Mouse (Mus musculus): Measurements from ENCODE around the gene Dnmt3a.

The Dnmt3a gene

DNA sequence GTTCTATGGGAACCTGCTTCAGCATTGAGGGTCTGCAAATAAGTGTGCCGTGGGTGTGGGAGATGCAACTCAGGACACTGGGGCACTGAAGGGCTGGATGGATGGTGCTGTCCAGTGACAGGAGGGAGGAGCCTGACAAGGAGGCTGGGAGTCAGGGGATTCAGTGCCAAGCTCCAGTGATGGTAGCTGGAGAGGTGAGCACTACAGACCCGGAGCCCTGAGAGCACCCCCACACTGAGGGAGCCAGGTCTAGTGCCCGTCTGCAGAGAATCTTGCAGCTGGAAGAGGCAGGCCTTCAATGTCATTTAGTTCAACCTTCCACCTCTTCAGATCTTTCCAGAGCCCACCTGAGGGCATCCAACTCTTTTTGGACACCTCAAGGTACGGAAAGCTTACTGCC lies at the start of gene Dnmt3a:
Gene Dnmt3a (plus strand): TSS at position 156 of the 400 bp plus-strand sequence.
- no peak for DNase-seq (ENCODE audit: low read depth)

DNA sequence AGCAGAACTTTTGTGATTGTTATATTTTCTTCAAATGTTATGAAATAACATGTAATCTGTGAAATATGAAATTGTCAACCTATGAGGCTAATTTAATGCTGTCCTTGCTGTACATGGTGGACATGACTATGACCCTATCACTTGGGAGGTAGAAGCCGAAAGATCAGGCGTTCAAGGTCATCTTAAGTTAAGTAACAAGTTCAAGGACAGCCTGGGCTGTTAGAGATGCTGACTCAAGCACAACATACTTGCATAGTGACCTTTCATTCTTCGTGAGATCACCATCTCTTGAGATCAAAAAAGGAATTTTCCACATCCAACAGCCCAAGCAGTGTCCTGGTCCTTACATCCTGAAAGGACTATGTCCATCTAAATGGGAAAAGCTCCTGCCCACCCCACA lies 49.6 kb upstream of the Dnmt3a start:
- no peak for DNase-seq (ENCODE audit: low read depth)

DNA sequence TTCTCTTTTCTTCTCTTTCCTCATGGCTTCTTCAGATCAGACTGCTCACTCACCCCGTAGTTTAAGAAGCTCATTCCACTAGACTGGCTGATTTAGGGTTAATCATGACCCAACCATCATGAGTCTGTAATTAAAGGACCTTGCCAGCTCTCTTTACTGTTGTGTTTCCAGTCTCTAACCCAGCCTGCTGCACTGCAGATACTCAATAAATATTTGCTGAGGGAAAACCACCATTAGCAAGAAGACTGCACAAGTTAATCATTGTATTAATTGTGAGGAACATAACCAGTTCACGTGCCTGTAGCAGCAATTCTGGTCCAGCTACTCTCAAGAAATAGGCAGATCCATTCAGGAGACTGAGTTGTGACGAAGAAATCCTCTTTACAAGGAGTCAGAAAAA lies 47.7 kb upstream of the Dnmt3a start:
- no peak for DNase-seq (ENCODE audit: low read depth)

DNA sequence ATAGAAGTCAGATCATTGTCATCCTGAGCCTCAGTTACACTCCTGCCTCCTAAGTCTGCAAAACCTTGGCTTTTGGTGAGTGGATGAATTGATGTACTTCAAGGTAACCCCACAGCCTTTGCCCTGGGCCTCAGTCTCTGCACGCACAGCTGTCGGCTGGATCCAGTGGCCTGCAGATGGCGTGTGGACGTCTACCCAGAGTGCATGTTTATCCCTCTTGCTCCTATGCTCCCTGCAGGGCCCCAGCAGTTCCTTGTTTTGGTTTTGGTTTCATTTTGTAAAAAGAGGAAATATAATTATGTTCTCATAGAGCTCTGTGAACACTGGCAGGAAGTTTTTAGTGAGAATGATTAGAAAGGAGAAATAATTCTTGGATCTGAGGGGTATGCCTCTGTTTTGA lies 46.4 kb upstream of the Dnmt3a start:
- DNase-seq (ENCODE audit: low read depth) = peak; percentile 22

DNA sequence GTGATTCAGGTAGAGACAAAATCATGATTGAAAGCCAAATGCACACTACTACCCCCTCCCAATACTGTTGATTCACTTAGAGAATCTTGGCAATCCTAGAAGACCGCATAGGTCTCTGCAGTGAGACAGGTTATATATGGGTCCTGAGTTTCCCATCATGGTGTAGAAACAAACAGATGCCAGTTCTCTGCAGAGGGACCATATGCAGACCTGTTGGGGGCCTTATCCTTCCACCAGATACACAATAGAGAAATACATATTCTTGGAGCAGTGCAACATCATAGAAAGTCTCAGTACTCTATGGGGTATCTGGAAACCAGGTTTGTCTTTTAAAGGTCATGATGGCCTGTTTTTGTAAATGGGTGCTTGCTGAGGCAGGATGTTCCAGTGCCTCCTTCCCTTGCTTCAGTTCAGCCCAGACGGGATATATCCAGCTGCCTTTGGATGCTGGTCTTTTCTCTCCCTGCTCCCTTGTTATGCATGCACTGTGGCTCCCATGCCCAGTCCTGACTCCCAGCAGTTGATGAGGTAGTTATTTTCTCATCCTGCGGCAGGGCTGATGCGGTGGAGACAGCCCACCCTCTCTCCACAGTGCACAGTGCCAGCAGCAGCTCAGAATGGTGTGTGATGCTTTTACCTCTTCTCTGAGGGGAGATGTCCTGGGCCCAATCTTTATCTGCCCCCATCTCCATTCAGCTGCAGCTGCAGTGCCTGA lies 44.8 kb upstream of the Dnmt3a start:
- no peak for DNase-seq (ENCODE audit: low read depth)

DNA sequence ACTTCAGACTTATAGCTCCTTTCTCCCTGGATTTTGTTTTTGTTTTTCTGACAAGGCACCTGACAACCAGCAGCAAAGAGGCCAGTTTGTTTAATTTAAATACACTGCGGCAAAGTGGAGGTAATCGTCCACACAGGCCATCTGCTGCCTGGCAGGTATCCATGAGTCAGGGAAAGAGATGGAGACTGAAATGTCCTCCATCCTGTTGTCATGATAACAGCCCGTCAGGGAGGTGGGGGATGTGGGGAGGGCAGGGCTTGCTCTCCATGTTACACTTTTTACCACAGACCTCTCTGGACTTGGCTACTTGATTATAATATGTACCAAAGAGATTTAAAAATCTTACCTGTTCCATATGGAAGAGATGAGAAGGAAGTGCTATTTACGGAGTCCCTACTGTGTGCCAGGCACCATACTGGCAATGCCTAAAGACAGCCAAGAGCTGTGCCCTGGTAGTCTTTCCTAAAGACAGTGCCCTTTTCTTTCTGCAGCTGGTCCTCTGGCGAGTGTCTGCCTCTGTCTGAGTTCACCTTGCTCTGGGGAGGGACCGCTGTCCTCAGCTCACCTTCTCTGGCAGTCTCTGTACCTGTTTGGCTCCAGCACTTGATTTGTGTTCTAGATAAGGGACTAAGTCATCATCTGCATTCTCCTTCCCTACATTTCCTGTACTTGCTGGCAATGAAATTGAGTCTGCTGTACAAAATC lies 44.1 kb upstream of the Dnmt3a start:
- DNase-seq (ENCODE audit: low read depth) = no peak

DNA sequence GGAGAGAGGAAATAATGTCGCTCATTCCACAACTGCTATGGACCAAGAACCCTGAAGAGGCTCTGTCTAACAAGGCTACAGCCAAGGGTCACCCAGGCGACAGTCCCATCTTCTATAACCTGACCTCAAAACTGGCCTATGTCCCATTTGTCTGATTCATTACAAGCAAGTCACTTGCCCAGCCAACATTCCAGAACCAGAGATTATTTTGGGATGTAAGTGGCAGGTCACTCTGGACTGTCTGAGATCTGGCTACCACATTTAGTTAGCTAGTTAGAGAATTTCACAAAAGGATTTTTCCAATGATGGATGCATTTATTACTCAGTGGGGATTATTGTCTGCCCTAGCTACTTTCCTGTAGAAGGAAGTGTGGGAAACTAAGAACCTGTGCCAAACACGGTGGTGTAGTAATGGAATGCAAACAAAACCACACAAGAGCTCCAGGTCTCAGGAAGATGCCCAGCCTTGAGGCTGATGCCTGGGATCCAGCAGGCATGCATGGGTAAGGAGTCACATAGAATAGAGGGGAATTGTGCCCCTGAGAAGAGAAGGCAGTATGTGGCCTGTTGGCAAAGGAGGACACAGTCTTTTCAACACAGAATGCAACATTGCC lies 41.5 kb upstream of the Dnmt3a start:
- peak; percentile 29 for DNase-seq (ENCODE audit: low read depth)

DNA sequence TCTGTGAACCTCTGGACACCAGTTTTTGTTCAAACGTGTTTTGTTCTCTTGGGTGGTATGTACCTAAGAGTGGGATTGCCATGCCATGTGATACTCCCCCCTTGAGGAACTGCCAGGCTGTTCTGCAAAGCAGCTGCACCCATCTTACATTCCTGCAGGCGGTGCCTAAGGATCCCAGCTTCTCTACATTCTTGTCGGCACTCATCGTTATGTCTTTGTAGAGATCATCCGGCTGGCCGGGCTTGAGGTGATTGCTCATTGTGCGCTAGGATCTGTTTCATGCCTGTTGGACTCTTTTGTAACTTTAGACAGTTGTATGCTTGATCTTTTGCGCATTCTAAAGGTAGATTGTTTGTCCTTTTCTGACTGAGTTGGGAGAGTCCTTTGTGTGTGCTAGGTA lies 38.4 kb upstream of the Dnmt3a start:
- DNase-seq (ENCODE audit: low read depth) = no peak

DNA sequence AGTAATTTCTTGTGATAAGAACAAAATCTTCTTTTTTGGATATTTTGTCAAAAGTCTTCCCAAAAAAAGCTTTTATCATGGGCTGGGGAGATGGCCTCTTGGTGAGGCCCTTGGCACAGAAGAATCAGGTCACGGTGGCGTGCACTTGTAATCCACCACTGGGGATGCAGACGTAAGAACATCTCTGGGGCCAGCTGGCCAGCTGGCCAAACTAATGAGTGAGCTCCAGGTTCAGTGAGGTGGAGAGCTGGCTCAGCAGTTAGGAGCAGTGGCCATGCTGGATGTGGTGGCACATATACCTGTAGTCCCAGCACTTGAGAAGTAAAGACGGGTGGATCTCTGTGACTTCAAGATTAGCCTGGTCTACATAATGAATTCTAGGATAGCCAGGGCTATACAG lies 37.4 kb upstream of the Dnmt3a start:
- no peak for DNase-seq (ENCODE audit: low read depth)

DNA sequence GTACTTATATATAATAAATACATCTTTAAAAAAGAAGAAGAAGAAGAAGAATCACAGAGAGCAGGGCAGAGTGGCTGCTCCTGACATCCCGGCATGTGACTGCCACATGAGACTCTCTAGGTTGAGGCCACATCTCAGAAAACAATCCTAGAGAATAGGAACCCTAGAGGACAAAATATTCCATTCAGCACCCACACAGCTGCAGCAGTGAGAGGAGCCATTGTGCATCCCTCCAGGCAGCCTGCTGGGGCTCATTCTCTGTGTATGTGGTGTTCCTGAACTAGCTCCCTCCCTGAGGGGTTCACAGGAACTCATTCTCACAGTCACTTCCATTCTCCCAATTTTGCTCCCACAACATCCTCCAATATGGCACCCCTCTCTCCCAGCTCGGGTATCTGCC lies 35.3 kb upstream of the Dnmt3a start:
- DNase-seq (ENCODE audit: low read depth) = no peak

DNA sequence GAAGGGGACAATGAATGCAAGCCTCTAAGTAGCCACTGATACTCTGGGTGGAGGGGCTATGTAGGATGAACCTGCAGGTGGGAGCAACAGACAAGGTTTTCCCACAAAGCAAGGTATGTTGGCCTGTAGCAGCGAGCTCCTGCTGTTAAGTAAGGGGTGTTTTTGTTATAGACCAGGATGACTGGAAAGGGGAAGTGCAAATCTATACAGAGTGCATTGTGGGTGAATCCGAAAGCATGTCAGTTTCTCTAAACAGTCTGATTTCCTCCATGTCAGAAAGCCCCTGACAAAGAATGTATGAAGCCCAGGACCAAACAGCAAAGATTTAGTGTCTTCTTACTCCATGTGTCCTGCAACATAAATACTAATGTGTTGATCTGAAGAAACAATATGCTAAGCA lies 34.7 kb upstream of the Dnmt3a start:
- no peak for DNase-seq (ENCODE audit: low read depth)

DNA sequence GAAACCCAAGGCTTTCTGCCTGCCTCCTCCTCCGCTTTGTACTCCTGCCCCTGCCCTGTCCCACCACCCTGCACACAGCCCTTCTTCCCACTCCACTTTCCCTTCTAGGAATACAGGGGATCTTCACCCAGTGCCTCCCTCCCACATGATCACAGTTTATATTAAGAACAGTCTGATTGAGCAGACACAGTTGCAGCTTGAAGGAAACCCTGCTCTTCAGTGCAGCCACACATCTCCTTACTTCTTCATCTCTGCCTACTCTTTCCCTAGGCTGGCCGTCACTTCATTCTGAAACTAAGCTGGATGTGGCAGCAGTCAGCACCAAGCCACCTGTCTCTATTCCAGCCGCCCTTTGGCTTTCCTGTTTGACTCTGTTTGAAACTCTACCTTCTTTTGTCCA lies 32.2 kb upstream of the Dnmt3a start:
- no peak for DNase-seq (ENCODE audit: low read depth)

DNA sequence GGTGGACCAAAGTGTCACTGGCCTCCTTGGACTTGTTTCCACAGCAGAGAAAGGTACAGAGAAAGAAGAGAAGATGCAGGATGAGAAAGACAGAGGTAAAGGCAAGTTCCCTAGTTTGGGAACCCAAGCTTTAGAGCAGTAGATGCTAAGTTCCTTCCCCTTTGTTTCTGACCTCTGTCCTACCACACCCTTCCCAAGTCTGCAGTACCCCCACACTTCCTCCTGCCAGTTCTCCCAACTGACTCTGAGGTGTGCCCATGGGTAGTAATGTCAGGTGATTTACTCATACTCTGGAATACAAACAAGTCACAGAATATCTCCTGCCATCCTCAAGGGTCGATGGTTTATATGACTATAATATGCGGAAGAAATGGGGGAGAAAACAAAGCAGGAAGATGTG lies 29.8 kb upstream of the Dnmt3a start:
- DNase-seq (ENCODE audit: low read depth) = no peak

DNA sequence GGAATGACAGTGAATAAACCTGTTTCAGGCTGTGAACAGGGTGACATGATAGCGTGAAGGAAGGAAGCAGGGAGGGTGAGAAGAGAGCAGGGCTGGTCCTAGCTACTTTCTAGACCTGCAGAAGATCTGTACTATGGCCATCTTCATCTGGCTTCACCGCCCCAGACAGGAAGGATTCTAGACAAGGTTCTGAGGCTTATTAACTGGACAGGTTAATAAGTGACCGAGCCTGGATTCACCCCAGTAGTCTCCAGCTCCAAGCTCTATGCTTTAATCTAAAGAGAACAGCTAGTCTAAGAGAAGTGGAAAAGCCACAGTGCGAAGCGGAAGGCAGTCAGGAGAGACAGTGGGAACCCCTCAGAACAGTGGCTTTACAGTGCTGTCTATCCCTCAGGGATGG lies 28.1 kb upstream of the Dnmt3a start:
- DNase-seq (ENCODE audit: low read depth) = no peak

DNA sequence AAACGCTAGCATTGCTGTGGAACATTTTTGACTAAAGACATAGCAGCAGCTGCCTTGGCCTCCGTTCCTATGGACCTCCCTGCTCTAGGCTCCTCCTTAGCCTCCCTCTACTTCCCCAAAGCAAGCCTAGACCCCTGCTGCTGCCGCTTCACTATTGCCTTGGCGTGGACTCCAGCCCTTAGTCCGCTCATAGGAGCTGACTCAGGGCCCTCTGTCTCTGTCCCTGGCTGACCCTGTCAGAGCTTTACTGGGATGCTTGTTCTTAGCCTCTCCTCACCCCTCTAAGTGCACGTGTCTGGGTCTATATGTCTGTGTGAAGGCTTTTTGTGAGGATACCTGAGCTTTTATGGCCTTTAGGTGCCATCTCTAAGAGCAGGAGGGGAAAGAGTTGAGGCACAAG lies 27.5 kb upstream of the Dnmt3a start:
- no peak for DNase-seq (ENCODE audit: low read depth)

DNA sequence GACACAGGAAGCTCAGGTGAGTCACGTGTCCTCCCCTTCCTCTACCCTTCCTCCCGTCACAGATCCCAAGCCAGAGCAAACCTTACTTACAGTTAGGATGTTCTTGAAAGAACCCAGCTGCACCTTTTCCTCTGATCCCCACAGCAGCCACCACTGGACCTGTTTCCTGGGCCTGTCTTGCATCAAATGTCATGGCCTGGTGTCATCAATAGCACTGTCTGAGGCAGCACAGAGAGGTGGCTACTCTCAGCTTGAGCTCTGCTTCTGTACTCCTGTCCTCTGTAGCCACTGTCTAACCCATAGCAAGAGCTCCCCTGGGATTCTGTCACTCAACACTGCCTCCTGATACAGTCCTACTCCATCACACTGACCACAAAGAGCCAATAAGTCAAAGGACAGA lies 26.2 kb upstream of the Dnmt3a start:
- DNase-seq (ENCODE audit: low read depth) = no peak

DNA sequence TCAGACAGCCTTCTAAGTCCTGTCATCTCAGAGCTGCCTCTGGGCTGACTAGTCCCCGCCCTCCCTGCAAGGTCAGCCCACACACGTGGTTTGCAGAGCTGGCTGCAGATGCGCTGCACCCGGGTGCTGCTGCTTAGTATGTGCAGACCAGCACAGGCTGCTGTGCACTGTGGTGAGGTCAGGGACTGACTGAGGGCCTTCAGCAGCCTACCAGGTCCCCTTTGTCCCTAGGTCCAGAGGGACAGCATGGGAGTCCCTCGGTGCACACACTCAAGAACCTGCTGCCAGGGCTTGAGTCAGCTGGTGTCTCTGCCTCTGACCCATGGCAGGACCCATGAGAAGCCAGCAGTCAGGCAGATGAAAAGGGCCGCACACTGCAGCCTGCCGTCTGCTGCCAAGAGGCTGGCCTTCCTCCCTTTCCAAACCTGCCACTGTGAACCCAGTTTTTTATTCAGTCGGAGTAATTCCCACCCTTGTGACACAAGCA lies 25.4 kb upstream of the Dnmt3a start:
- DNase-seq (ENCODE audit: low read depth) = peak; percentile 28

DNA sequence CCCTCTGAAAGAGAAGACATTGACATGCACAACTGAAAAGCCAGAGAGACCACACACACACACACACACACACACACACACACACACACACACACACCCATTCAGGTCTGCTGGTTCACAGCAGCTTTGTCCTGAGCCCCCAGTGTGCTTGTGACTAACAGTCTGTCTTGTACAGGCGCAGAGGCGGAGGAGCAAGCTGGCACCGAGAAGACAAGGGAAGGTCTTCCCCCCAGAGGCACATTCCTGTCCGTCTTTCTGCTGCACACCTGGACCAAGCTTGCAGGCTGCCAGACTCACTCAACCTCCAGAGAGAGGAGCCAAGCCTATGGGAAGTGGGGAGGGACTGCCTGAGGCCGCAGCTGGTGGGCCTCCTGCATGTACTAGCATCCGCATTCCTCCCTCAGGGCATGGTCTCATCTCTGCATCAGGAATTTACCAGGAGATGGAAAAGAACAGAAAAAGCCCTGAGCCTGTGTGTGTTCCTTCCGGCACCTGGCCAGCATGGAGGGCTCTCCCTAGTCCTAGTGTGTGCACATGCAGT lies 24.8 kb upstream of the Dnmt3a start:
- no peak for DNase-seq (ENCODE audit: low read depth)

DNA sequence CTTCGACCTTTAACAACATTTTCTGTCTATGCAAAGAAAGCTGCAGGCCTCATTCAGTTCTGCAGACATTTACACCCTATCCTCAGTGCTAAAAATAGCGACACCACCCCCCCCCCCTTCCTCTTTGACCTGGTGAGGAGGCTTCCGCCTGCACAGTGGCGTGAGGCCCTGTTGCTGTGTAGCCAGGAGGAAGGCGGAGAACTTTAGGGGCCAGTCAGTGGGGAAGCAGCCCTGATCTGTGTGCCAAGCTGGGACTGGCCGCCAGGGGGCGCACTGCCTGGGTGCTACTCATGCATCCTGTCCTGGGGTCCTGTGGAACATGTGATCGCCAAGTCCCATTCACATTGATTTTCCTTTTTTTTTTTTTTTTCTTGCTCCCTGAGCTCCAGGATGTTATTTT lies 24.3 kb upstream of the Dnmt3a start:
- DNase-seq (ENCODE audit: low read depth) = no peak

DNA sequence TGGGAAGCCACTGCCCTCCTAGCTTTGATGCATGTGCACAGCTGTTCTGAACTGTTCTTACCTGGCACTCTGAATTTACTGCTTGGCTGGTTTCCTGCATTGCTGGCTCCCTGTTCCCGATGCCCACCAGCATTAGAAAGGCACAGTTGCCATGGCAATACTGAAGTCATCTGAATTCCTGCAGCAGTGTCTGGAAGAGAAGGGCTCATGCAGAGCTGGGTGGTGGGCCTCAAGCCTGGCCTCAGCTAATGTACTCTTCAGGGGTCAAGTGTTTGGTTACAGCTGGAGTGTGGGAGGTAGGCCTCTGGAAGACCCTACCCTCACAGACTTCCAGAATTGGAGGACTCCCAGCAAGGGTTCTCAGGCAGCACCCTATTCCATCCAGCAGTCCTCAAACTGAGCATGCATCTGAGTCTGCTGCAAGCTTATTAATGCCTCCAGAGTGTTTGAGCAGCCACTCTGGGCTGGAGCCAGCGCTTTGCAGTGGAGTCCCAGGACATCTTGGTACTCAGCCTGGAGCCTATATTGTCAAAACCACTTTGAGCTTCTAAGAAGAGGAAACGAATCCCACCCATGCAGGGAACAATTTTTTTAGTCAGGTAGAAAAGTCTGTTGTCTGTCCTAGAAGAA lies 22.5 kb upstream of the Dnmt3a start:
- DNase-seq (ENCODE audit: low read depth) = no peak

DNA sequence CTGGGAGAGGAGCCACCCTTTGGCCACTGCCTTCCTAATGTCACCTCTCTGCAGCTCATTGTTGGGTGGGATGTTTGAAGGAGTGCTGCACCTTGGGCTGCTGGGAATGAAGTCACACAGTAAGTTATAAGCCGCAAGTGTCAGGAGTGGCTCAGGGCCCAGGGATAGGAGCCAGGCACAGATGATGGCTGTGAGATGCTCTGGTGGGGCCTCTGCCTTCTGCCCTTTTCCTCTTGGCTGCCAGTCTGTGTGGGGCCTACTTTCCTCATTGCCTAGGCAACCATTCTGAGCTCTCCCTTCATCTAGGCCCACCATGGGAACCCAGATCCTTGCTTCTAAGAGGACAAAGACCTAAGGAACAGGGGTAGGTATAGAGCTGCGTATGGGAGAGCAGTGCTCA lies 21.5 kb upstream of the Dnmt3a start:
- no peak for DNase-seq (ENCODE audit: low read depth)

DNA sequence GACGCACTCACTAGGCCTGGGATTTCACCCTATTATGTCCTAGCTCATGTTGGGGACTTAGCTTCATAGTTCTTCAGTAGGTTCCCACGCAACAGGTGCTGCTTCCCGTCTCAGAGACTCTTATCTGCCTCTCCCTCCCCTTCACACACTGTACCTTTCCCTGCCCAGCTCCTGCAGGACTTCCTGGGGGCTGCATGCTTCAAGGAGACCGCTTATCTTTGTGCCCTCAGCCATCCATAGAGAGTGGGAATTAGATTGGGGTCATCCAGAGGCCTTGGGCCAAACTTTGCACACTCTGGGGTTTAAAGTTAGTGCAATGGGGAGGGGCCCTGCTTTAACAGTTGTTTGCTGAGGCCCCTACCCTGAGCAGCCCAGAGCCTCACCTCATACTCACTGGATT lies 21.1 kb upstream of the Dnmt3a start:
- DNase-seq (ENCODE audit: low read depth) = no peak

DNA sequence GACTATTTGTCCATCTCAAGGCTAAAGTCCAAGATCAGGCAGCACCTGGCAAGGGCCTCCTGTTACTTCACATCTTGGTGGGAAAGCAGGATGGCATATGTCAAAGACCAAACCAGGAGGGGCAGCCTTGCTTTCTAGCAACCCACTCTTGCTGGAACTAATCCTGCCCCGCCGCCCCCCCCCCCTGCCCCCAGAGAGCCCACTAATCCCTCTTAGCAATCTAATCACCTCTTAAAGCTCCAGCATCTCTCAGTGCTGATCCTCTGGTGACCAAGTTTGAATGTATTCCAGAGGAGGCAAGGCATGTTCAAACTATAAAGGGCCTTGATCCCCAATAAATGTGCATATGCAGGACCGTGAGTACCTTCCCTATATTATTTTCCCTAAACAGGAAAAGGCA lies 18.8 kb upstream of the Dnmt3a start:
- no peak for DNase-seq (ENCODE audit: low read depth)

Data from fibroblast of lung, adult 2 months (primary cell).